Mouse (Mus musculus): ENCODE results near the gene Tmem51.

Gene Tmem51

GRCm38 (mm10) chr4:142080901-142081630 is 3.0 kb downstream of the Tmem51 start:
- no peak for DNase-seq (ENCODE audit: low read depth)

GRCm38 (mm10) chr4:142080487-142080767 is 3.7 kb downstream of the Tmem51 start:
- DNase-seq (ENCODE audit: low read depth): no peak

- DNase-seq (ENCODE audit: low read depth): no peak
Measured at GRCm38 (mm10) chr4:142079629-142080486, 4.2 kb downstream of the Tmem51 start.

- DNase-seq (ENCODE audit: low read depth): peak; percentile 42
Measured at GRCm38 (mm10) chr4:142077572-142078271, 6.4 kb downstream of the Tmem51 start.

GRCm38 (mm10) chr4:142076883-142077282 is 7.2 kb downstream of the Tmem51 start:
- DNase-seq (ENCODE audit: low read depth): no peak

GRCm38 (mm10) chr4:142075931-142076330 is 8.2 kb downstream of the Tmem51 start:
- no peak for DNase-seq (ENCODE audit: low read depth)

- DNase-seq (ENCODE audit: low read depth): no peak
Measured at GRCm38 (mm10) chr4:142074060-142074732, 9.9 kb downstream of the Tmem51 start.

GRCm38 (mm10) chr4:142071243-142071991 is 12.7 kb downstream of the Tmem51 start:
- DNase-seq (ENCODE audit: low read depth): no peak

- no peak for DNase-seq (ENCODE audit: low read depth)
Measured at GRCm38 (mm10) chr4:142070840-142071239, 13.3 kb downstream of the Tmem51 start.

- DNase-seq (ENCODE audit: low read depth): no peak
Measured at GRCm38 (mm10) chr4:142068899-142069812, 14.9 kb downstream of the Tmem51 start.

- DNase-seq (ENCODE audit: low read depth): no peak
Measured at GRCm38 (mm10) chr4:142066576-142066975, 17.5 kb downstream of the Tmem51 start.

GRCm38 (mm10) chr4:142065835-142066234 is 18.3 kb downstream of the Tmem51 start:
- no peak for DNase-seq (ENCODE audit: low read depth)

- DNase-seq (ENCODE audit: low read depth): no peak
Measured at GRCm38 (mm10) chr4:142065270-142065669, 18.8 kb downstream of the Tmem51 start.

GRCm38 (mm10) chr4:142064582-142065228 is 19.4 kb downstream of the Tmem51 start:
- no peak for DNase-seq (ENCODE audit: low read depth)

- DNase-seq (ENCODE audit: low read depth): no peak
Measured at GRCm38 (mm10) chr4:142063057-142063534, 21.0 kb downstream of the Tmem51 start.

GRCm38 (mm10) chr4:142061485-142062240 is 22.4 kb downstream of the Tmem51 start:
- no peak for DNase-seq (ENCODE audit: low read depth)

- no peak for DNase-seq (ENCODE audit: low read depth)
Measured at GRCm38 (mm10) chr4:142060455-142061378, 23.4 kb downstream of the Tmem51 start.

- DNase-seq (ENCODE audit: low read depth): no peak
Measured at GRCm38 (mm10) chr4:142059841-142060193, 24.3 kb downstream of the Tmem51 start.

Measured in c-Kit-positive CD71-negative TER-119-negative erythroid progenitor cells, embryonic 14.5 days (primary cell).